Mouse (Mus musculus) liver, adult 2 months (tissue): ENCODE measurements around the gene Taf1b. TPM values are rescaled to one million over a fixed set of nuclear protein-coding genes. Genes with fewer than 3 reads are reported as not detected.
"Not testable (repeated sequence)": the region's sequence is repeated elsewhere in the genome, so short reads cannot be mapped to it uniquely, and the experiment has no call there.

Source experiments
- DNase-seq: peaks from one replicate; pipeline ENCODE4 v3.0.0-alpha.2; 2011; ENCODE audit warnings: low read depth, low spot score; ENCODE audit errors: extremely low read depth
- H3K27ac ChIP-seq: fragments of 200-500 bp; replicated peaks from 2 replicates; pipeline ENCODE4 v1.5.1; 2012; ENCODE audit warnings: low read depth, mild to moderate bottlenecking, control low read depth, inconsistent platforms, low read length; ENCODE audit not compliant: insufficient read depth
- H3K27me3 ChIP-seq: fragments of 200-500 bp; 2 replicates; pipeline ENCODE4 v1.6.1; 2012; ENCODE audit warnings: mild to moderate bottlenecking, moderate library complexity, low read length, inconsistent platforms; ENCODE audit not compliant: control insufficient read depth, insufficient read depth
- H3K36me3 ChIP-seq: fragments of 200-500 bp; 2 replicates; pipeline ENCODE4 v1.6.1; 2012; ENCODE audit warnings: low read length, inconsistent platforms; ENCODE audit not compliant: control insufficient read depth, insufficient read depth
- H3K4me1 ChIP-seq: fragments of 200-500 bp; 2 replicates; pipeline ENCODE4 v1.6.1; 2011; ENCODE audit warnings: low read length; ENCODE audit not compliant: control insufficient read depth, insufficient read depth
- H3K4me3 ChIP-seq: fragments of 200-500 bp; 2 replicates; pipeline ENCODE4 v1.5.1; 2011; ENCODE audit warnings: low read depth, mild to moderate bottlenecking, control low read depth, low read length, moderate library complexity; ENCODE audit not compliant: insufficient read depth
- H3K79me2 ChIP-seq: fragments of 200-500 bp; 2 replicates; pipeline ENCODE4 v1.6.1; 2012; ENCODE audit warnings: inconsistent platforms, mild to moderate bottlenecking, low read length, moderate library complexity; ENCODE audit not compliant: control insufficient read depth, insufficient read depth
- H3K9ac ChIP-seq: fragments of 200-500 bp; 2 replicates; pipeline ENCODE4 v1.6.1; 2012; ENCODE audit warnings: low read depth, mild to moderate bottlenecking, control low read depth, inconsistent platforms, low read length
- CTCF ChIP-seq: fragments of 200-500 bp; IDR thresholded peaks from 2 replicates; pipeline ENCODE4 v1.5.1; 2011; ENCODE audit warnings: low read depth, low read length, control low read depth
- POLR2A ChIP-seq: fragments of 200-500 bp; IDR thresholded peaks from 2 replicates; pipeline ENCODE4 v1.6.1; 2011; ENCODE audit warnings: low read length, control low read depth; ENCODE audit not compliant: insufficient read depth; ENCODE audit errors: extremely low read depth
- WGBS: fragments of 180-500 bp; shearing (Covaris S2); methylation state at CpG from one replicate; pipeline ENCODE4 v1.1.7; 2018; 5-methylcytosine and 5-hydroxymethylcytosine counted together
- polyA plus RNA-seq: library from polyadenylated mRNA; depleted of rRNA; stranded (reverse); fragments of >200 nt; gene quantifications from 2 replicates; pipeline ENCODE4 v1.2.3, GENCODE M21; 2012; rRNA removed
- total RNA-seq: library from RNA; depleted of rRNA; stranded (reverse); fragments of >200 nt; gene quantifications from 2 replicates; pipeline ENCODE4 v1.2.3, GENCODE M21; 2014; rRNA removed

Gene Taf1b
- total RNA-seq (7.3 and 8.3 TPM in 2 replicates), polyA plus RNA-seq (3.1 and 4.1 TPM in 2 replicates)

DNA sequence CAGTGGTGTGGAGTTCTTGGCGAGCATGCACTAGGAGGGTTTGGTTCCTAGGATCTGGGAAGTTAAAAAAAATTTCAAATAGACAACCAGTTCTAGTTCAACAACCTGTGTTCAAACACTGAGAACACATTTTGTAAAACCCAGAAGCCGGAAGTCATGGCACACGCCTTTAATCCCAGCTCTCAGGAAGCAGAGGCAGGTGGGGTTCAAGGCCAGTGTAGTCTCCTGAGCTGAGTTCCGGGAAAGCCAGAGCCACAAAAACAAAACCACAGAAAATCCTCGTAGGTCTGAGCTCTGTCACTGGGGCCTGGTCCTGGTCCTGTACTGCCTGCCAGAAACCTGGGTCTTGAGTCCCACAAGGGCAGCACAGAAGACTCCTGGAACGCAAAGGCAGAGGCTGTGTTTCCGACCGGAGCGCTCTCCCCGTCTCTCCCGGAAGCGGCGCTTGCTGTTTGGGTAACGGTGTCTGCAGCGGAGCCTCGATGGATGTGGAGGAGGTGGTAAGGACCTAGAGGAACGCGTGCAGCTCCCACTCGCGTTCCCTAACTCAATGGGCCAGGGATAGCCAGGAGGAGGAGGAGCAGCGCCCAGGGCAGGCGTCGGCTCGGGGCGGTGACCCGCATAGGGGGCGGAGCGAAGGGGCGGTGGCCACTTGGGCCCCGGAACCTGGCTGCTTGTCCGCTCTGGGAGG lies at the start of gene Taf1b:
Gene Taf1b (plus strand): TSS at position 210 of the 691 bp plus-strand sequence.
- TF ChIP-seq CTCF = no peak
- peak; percentile 18; the same call in 1 of the 2 replicates for TF ChIP-seq POLR2A
- H3K9ac ChIP-seq = peak within 1 kb of the TSS; percentile 72
- peak within 1 kb of the TSS; percentile 18; the same call in 1 of the 2 replicates for H3K27ac ChIP-seq
- H3K36me3 ChIP-seq = no peaks in the 10 kb centered on the region
- 6% methylated on average over 31 of the region's 31 CpGs for WGBS
- H3K27me3 ChIP-seq = no peaks in the 10 kb centered on the region
- H3K79me2 ChIP-seq = no peaks in the 10 kb centered on the region
- 0 out of 2 replicates have a peak, but pooled peaks cover 3% of the 10 kb centered on the region for H3K4me1 ChIP-seq
- peak; percentile 66 for DNase-seq
- H3K4me3 ChIP-seq = peak within 1 kb of the TSS; percentile 73

DNA sequence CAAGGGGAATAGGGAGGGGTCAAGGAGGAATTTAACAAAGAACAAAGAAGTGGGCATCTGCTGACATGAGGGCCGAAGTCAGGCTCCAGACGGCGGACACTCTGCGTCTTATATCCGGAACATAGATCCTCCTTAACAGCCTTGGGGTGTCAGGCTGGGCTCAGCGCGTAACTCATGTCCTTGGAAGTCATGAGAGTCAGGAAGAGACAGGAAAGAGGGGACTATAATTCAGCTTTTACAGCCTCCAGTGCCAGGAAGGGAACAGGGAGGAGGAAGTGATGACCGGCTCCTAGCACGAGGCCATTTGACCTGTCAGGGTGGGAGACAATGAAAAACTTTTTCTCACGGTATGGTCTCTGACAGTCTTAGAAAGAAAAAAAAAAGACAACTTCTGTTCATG lies 37.8 kb upstream of the Taf1b start:
- no peak overlapping the region for H3K27ac ChIP-seq
- DNase-seq = no peak
- no peaks in the 10 kb centered on the region for H3K4me1 ChIP-seq
- no peak overlapping the region for H3K4me3 ChIP-seq
- no peak for TF ChIP-seq CTCF
- no peak for TF ChIP-seq POLR2A
- no peaks in the 10 kb centered on the region for H3K79me2 ChIP-seq
- H3K36me3 ChIP-seq = no peaks in the 10 kb centered on the region
- no peaks in the 10 kb centered on the region for H3K27me3 ChIP-seq
- WGBS = 82% methylated on average over 10 of the region's 10 CpGs
- H3K9ac ChIP-seq = no peak overlapping the region

DNA sequence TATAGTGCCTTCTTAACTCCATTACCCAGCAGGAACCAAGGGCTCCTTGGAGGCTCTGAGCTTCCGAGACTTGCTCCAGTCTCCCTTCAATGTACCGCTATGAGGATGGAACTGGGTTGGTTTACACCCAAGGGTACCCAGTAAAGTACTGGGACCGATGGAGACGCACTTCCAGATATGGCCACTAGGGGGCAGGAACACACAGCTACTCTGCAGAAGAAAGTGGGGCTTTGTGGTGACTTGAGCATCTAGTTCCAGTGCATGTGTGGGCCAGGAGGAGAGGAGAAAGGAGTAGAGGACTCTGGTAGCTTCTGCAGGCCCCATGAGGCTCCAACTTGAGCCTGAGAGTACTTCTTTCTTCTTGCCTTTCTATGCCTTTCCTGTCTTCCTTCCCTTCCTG lies 36.0 kb upstream of the Taf1b start:
- H3K4me3 ChIP-seq, H3K4me1 ChIP-seq, H3K9ac ChIP-seq, H3K36me3 ChIP-seq, H3K27me3 ChIP-seq, DNase-seq, H3K79me2 ChIP-seq, H3K27ac ChIP-seq: not testable (repeated sequence)
- peak; percentile 53 for TF ChIP-seq CTCF
- WGBS = 35% methylated on average over 4 of the region's 4 CpGs

DNA sequence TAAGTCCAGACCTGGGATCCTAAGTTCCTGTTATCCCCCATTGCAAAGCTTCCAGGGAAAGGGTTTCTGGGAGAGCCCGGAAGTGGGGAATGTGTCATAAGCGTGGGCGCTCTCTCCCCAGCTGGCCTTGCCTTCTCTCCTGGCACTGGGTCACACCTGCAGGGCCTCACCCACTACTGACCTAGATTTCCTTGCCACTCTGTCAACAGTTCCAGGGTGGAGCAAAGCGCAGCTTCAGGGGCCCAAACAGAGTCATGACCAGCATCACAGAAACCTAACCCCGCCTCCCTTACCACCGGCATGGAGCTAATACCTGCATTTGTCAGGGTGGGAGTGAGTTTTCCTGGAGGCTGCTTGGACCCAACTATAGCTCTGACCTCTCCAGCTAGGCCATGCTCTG lies 34.7 kb upstream of the Taf1b start:
- not testable (repeated sequence) for H3K4me1 ChIP-seq, H3K9ac ChIP-seq
- 19% methylated on average over 6 of the region's 6 CpGs for WGBS

DNA sequence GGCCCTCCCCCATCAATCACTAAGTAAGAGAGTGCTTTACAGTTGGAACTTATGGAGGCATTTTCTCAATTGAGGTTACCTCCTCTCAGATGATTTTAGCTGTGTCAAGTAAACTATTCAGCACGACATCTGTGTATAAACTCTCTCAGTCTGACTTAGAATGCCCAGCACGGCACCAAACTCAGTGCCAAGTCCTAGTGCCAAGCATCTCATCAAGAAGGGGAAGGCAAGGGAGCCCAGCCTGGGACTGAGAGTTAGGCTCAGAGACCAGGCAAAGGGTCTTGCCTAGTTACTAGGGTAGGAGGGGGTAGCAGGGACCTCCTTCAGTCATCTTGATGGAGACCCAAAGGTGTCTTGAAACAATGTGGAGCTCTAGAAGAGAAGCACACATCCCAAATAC lies 29.2 kb upstream of the Taf1b start:
- Histone ChIP-seq H3K36me3 (no peaks in the 10 kb centered on the region), H3K9ac (no peak overlapping the region), H3K4me3 (no peak overlapping the region), H3K79me2 (no peaks in the 10 kb centered on the region), H3K4me1 (no peaks in the 10 kb centered on the region), H3K27me3 (no peaks in the 10 kb centered on the region), H3K27ac (no peak overlapping the region)
- WGBS = 78% methylated on average over 2 of the region's 2 CpGs
- TF ChIP-seq CTCF (no peak), POLR2A (no peak)
- DNase-seq = no peak

More for the DNA sequence above, 34.7 kb upstream of the Taf1b start:
- H3K27me3 ChIP-seq, DNase-seq, H3K36me3 ChIP-seq, H3K79me2 ChIP-seq, H3K27ac ChIP-seq, H3K4me3 ChIP-seq: not testable (repeated sequence)

DNA sequence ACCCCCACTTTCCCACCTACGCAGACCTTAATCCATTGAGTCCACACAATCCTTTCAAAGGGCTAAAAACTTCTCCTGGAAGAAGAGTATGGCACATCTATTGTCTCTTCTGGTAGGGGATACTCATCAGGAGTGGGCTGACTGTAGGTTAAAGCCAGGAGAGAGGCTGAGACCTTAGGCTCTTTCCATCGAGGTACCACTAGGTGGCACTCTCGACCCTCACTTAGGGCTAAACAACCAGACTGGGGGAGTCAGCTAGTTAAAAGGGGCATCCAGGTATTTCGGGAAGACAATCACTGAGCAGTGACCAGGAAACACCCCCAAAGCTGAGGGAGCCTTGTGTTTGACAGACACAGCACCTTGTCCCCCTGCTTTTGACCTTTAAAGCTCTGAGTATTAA lies 27.2 kb upstream of the Taf1b start:
- peak; percentile 19 for DNase-seq
- Histone ChIP-seq H3K36me3 (no peaks in the 10 kb centered on the region), H3K4me1 (no peaks in the 10 kb centered on the region), H3K9ac (no peak overlapping the region), H3K79me2 (no peaks in the 10 kb centered on the region), H3K4me3 (no peak overlapping the region), H3K27me3 (no peaks in the 10 kb centered on the region), H3K27ac (no peak overlapping the region)
- WGBS = 13% methylated on average over 4 of the region's 4 CpGs
- TF ChIP-seq CTCF = peak; percentile 75
- no peak for TF ChIP-seq POLR2A
